Mouse (Mus musculus) ES-E14 (cell line): ENCODE measurements around the gene Serinc3.

Source experiments
- CHD2 ChIP-seq: IDR thresholded peaks from 2 replicates; pipeline ENCODE4 v1.6.1; 2014; ENCODE audit warnings: mild to moderate bottlenecking, low read depth, low read length, inconsistent platforms
- HCFC1 ChIP-seq: IDR thresholded peaks from 2 replicates; pipeline ENCODE4 v1.6.1; 2012; ENCODE audit warnings: low read length, inconsistent platforms, borderline replicate concordance; ENCODE audit not compliant: insufficient read depth
- ZC3H11A ChIP-seq: IDR thresholded peaks from 2 replicates; pipeline ENCODE4 v1.6.1; 2012; ENCODE audit warnings: low read depth, mild to moderate bottlenecking, inconsistent platforms, low read length, borderline replicate concordance
- ZNF384 ChIP-seq: IDR thresholded peaks from 2 replicates; pipeline ENCODE4 v1.6.1; 2012; ENCODE audit warnings: low read depth, low read length, inconsistent platforms

- no peak for TF ChIP-seq ZC3H11A
- TF ChIP-seq HCFC1 = no peak
- no peak for TF ChIP-seq ZNF384
- no peak for TF ChIP-seq CHD2
Measured at GRCm38 (mm10) chr2:163676321-163676720, 31.4 kb upstream of the Serinc3 start.
